Mouse (Mus musculus): ENCODE measurements around the gene Faim2.

Faim2 gene

GRCm38 (mm10) chr15:99505324-99506095 lies 22.5 kb downstream of the Faim2 start:
- DNase-seq (ENCODE audit: low spot score in 2 of 2) = no peak

- no peak for DNase-seq (ENCODE audit: low spot score in 2 of 2)
Measured at GRCm38 (mm10) chr15:99503256-99503655, 24.7 kb downstream of the Faim2 start.

- DNase-seq (ENCODE audit: low spot score in 2 of 2) = no peak
Measured at GRCm38 (mm10) chr15:99502311-99502831, 25.6 kb downstream of the Faim2 start.

- DNase-seq (ENCODE audit: low spot score in 2 of 2) = no peak
Measured at GRCm38 (mm10) chr15:99501292-99502260, 26.4 kb downstream of the Faim2 start.

GRCm38 (mm10) chr15:99500320-99500719 lies 27.6 kb downstream of the Faim2 start:
- DNase-seq (ENCODE audit: low spot score in 2 of 2) = no peak

- no peak for DNase-seq (ENCODE audit: low spot score in 2 of 2)
Measured at GRCm38 (mm10) chr15:99499726-99500125, 28.2 kb downstream of the Faim2 start.

- no peak for DNase-seq (ENCODE audit: low spot score in 2 of 2)
Measured at GRCm38 (mm10) chr15:99498781-99499180, 29.2 kb downstream of the Faim2 start.

- no peak for DNase-seq (ENCODE audit: low spot score in 2 of 2)
Measured at GRCm38 (mm10) chr15:99498356-99498755, 29.6 kb downstream of the Faim2 start.

GRCm38 (mm10) chr15:99497527-99498242 lies 30.3 kb downstream of the Faim2 start:
- DNase-seq (ENCODE audit: low spot score in 2 of 2) = peak in 1 of 2 experiments; percentile 79

- peak in 1 of 2 experiments; percentile 72 for DNase-seq (ENCODE audit: low spot score in 2 of 2)
Measured at GRCm38 (mm10) chr15:99497061-99497460, 30.9 kb downstream of the Faim2 start.

- DNase-seq (ENCODE audit: low spot score in 2 of 2) = no peak
Measured at GRCm38 (mm10) chr15:99484745-99485144, 43.2 kb downstream of the Faim2 start.

GRCm38 (mm10) chr15:99475814-99476213 lies 52.2 kb downstream of the Faim2 start:
- no peak for DNase-seq (ENCODE audit: low spot score in 2 of 2)

GRCm38 (mm10) chr15:99474576-99474926 lies 53.4 kb downstream of the Faim2 start, which contains the start of gene Bcdin3d:
TSS of gene Bcdin3d (minus strand) at chr15:99474730.
- peak; percentile 82 to 89 for DNase-seq (ENCODE audit: low spot score in 2 of 2)

- DNase-seq (ENCODE audit: low spot score in 2 of 2) = peak; percentile 45 to 46
Measured at GRCm38 (mm10) chr15:99473801-99474575, 54.0 kb downstream of the Faim2 start.

GRCm38 (mm10) chr15:99472972-99473371 lies 55.0 kb downstream of the Faim2 start:
- no peak for DNase-seq (ENCODE audit: low spot score in 2 of 2)

GRCm38 (mm10) chr15:99471677-99472063 lies 56.3 kb downstream of the Faim2 start:
- DNase-seq (ENCODE audit: low spot score in 2 of 2) = no peak

GRCm38 (mm10) chr15:99470971-99471676 lies 56.8 kb downstream of the Faim2 start:
- DNase-seq (ENCODE audit: low spot score in 2 of 2) = peak in 1 of 2 experiments; percentile 61

- peak in 1 of 2 experiments; percentile 32 for DNase-seq (ENCODE audit: low spot score in 2 of 2)
Measured at GRCm38 (mm10) chr15:99470224-99470761, 57.7 kb downstream of the Faim2 start.

- DNase-seq (ENCODE audit: low spot score in 2 of 2) = no peak
Measured at GRCm38 (mm10) chr15:99469736-99470135, 58.2 kb downstream of the Faim2 start.

- DNase-seq (ENCODE audit: low spot score in 2 of 2) = peak; percentile 70 to 90
Measured at GRCm38 (mm10) chr15:99469067-99469466, 58.9 kb downstream of the Faim2 start.
